Mouse (Mus musculus): ENCODE results near the gene Krr1. TPM values are rescaled to one million over a fixed set of nuclear protein-coding genes. Genes with fewer than 3 reads are reported as not detected.
"Not testable (repeated sequence)": the region's sequence is repeated elsewhere in the genome, so short reads cannot be mapped to it uniquely, and the experiment has no call there.

Gene Krr1
- total RNA-seq, 4 experiments from 2014 or later, result 38.5 to 49.1 (median 42.1) TPM

GRCm38 (mm10) chr10:111983070-111983469 lies 10.6 kb downstream of the Krr1 start:
- no peak for DNase-seq

DNA sequence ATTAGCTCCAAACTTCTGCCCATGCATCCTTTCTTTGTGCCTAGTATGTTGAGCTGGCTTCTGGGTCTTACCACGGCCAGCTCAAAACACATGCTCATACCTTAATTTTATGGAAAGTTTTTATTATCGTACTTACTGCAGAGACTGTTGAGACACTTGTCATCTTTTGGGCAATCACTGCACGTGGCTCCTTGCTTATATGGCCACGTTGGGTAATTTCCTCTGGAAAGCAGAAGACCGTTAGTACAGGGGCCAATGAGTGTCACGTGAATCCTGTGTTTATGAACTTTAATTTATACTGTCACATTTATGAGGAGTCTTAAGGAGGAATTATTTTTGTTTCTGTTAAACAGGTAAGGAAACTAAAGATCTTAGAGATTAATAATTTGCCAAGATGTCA lies 14.0 kb downstream of the Krr1 start:
- no peak for DNase-seq

GRCm38 (mm10) chr10:111995803-111996548 lies 23.5 kb downstream of the Krr1 start:
- no peak for DNase-seq

GRCm38 (mm10) chr10:111996549-111996904 lies 24.1 kb downstream of the Krr1 start:
- no peak for DNase-seq

GRCm38 (mm10) chr10:111996911-111997347 lies 24.5 kb downstream of the Krr1 start:
- no peak for DNase-seq

DNA sequence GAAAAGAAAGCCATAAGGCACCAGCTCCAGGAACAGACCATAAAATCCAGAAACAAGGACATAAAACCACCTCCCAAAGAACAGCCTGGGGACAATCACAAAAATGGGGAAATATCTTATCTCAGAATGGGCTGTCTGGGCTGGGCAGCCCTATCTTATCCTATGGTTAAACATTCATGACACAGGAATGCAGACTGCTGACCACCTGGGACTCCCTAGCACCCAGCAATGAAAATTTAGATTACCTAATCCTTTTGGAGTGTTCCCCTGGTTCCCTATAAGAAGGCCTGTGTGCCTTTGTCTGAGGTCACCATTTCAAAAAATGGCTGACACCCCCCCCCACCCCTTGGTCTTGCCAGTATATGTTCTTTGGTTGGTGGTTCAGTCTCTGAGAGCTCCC lies 25.2 kb downstream of the Krr1 start:
- DNase-seq, result no peak

DNA sequence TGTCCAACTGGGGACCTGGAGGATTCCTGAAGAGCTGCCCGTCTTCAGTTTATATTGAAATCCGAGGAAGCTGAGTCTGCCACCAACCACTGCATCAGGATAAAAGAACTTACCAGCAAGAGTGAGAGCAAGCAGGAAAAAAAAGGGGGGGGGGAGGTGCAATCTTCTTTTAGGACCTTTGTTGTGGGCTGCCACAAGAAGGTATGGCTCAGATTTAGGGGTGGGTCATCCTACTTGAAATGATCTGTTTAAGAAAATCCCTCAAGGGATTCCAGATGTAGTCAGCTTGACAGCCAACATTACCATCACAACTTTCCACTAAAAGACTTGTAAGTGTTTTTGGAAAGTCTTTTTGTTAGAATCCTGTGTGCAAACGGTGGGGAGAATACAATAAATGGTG lies 27.3 kb downstream of the Krr1 start:
- no peak for DNase-seq

DNA sequence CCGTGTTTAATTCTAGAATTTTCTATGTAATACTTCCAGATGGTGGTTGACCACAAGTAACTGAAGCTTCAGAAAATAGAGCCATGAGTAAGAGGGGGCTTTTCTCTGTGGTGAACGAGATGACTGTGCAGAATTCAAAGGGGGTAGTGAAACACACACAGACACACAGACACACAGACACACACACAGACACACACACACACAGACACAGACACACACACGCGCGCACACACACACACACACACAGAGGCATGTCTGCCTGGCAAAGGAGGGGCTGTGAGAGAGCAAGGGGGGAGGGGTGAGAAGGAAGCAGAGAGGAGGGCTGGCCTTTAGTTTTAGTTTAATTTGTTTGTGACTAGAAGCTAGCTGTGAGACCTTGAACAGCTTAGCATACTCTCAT lies 28.1 kb downstream of the Krr1 start:
- DNase-seq, result no peak

DNA sequence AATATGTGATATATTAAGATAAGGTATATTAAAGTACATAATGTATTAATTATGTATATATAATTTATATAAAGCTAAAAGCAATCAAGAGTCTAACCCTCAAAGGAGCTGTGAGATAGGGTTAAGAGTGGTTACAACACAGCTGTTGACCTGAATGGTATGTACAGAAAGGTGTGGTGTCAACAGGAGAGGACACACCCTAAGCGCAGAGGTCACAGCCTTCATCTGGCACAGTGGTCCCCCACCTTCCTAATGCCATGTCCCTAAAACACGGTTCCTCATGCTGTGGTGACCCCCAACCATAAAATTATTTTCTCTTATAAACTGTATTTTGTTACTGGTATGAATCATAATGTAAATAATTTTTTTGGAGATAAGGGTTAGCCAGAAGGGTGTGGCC lies 28.9 kb downstream of the Krr1 start:
- no peak for DNase-seq

DNA sequence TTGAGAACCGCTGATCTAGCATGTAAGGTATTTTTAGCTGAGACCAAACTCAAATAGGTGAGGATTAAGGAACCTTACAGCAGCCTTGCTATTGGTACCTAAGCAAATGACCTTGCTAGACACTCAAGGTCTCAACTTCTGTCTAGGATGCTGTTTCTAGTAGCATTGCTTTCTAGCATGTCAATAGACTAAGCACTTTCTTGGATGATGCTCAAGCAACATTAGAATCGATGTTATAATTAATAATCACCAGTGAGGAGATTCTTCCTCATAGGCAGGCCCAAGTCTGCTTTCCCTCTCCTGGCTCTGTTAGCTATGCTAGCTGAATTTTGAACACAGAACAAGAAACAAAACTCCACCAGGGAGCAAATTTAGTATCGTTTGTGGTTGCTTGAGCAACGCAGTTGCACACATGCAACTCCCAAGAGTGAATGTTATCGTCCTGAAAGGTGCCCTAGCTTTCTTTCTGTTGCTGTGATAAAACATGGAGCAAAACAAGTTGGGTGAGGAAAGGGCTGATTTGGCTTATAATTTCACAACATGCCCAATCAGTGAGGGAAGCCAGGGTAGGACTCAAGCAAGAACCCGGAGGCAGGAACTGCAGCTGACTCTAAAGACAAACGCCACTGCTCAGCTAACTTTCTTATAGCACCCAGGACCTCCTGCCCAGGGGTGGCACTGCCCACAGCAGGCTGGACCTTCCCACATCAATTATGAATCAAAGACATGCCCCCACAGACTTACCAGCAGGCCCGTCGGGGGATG lies 29.5 kb downstream of the Krr1 start:
- no peak for DNase-seq

GRCm38 (mm10) chr10:112002544-112003215 lies 30.2 kb downstream of the Krr1 start, which contains the start of gene Glipr1:
TSS of gene Glipr1 (minus strand) at chr10:112002631.
- DNase-seq, result no peak

- not testable (repeated sequence) for DNase-seq
These were observed 37.0 kb downstream of the Krr1 start for GRCm38 (mm10) chr10:112009511-112009910.

GRCm38 (mm10) chr10:112023585-112023984 lies 51.1 kb downstream of the Krr1 start:
- no peak for DNase-seq

GRCm38 (mm10) chr10:112028689-112029088 lies 56.2 kb downstream of the Krr1 start:
- DNase-seq, result not testable (repeated sequence)

Other genes with a start within 250 kb of the Krr1 start
- gene Glipr1, start 30.0 kb downstream of the Krr1 start, total RNA-seq (2022), result 1 to 10 TPM; 3.2 to 6.9 (median 4.5) TPM
- not detected for gene Glipr1l1, start 87.5 kb downstream of the Krr1 start, total RNA-seq (2022)
- gene Glipr1l2, start 110.7 kb downstream of the Krr1 start, total RNA-seq (2022), result not detected
- gene Glipr1l3, start 187.7 kb downstream of the Krr1 start, total RNA-seq (2022), result not detected
- not detected for gene Caps2, start 191.0 kb downstream of the Krr1 start, total RNA-seq (2022)